Mouse (Mus musculus): ENCODE measurements at regions not wholly inside any gene's neighbourhood (a gene's known extent, or its start where the extent isn't known, plus 50 kb on each side); places are given as distances from the start of the nearest gene placed in this dataset.

DNA sequence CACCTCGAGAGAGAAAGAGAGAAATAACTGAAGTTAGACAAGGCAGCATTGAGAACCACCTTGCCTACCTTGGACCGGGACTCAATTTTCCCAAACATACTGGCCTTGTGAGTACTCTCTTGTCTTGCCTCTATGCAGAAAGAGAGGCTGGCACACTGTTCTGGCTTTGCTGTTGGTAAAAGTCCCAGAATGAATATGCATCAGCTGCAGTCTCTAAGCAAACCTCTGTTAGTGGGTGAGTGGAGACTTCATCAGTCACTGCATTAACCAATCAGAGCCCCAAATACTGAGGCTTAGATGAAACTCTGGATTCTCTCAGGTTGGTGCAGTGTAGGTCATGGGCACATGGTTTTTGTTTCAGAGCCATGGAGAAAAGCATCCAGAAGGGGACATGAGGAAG, 378.8 kb upstream of the Frg1 start:
- no peaks in the 10 kb centered on the region for H3K36me3 ChIP-seq (ENCODE audit: insufficient read depth, low read length)
- H3K9me3 ChIP-seq (ENCODE audit: low read length): no peaks in the 10 kb centered on the region
- no peaks in the 10 kb centered on the region for H3K27me3 ChIP-seq (ENCODE audit: insufficient read depth, low read length)
- DNase-seq (ENCODE audit: low spot score) (no peak), ATAC-seq (peak; percentile 53; the same call in 1 of the 2 replicates)
- no peaks in the 10 kb centered on the region for H3K4me1 ChIP-seq (ENCODE audit: insufficient read depth, low read length)
- whole genome bisulfite sequencing: 69% methylated on average over 2 of the region's 2 CpGs
- H3K4me3 ChIP-seq (ENCODE audit: low read length): no peak overlapping the region
- no peak overlapping the region for H3K9ac ChIP-seq (replicated peaks; ENCODE audit: low read length)
- no peak overlapping the region for H3K4me2 ChIP-seq (ENCODE audit: low read depth, low read length)
- H3K27ac ChIP-seq: no peak overlapping the region
- TF ChIP-seq CTCF (IDR thresholded peaks at IDR 0.05; ENCODE audit: low read depth): no peak

GRCm38 (mm10) chr8:41786952-41787861, 370.3 kb upstream of the Frg1 start:
- Histone ChIP-seq H3K27me3 (ENCODE audit: insufficient read depth, low read length) (no peaks in the 10 kb centered on the region), H3K4me2 (ENCODE audit: low read depth, low read length) (no peak overlapping the region), H3K4me3 (ENCODE audit: low read length) (no peak overlapping the region), H3K9me3 (ENCODE audit: low read length) (no peaks in the 10 kb centered on the region), H3K27ac (no peak overlapping the region), H3K36me3 (ENCODE audit: insufficient read depth, low read length) (no peaks in the 10 kb centered on the region), H3K9ac (replicated peaks; ENCODE audit: low read length) (no peak overlapping the region), H3K4me1 (ENCODE audit: insufficient read depth, low read length) (no peaks in the 10 kb centered on the region)
- 52% methylated on average over 9 of the region's 9 CpGs for WGBS
- DNase-seq (ENCODE audit: low spot score): no peak
- no peak for ATAC-seq
- TF ChIP-seq CTCF (IDR thresholded peaks at IDR 0.05; ENCODE audit: low read depth): no peak

- Histone ChIP-seq H3K4me3 (ENCODE audit: low read length) (no peak overlapping the region), H3K36me3 (ENCODE audit: insufficient read depth, low read length) (no peaks in the 10 kb centered on the region), H3K27ac (no peak overlapping the region), H3K4me2 (ENCODE audit: low read depth, low read length) (no peak overlapping the region), H3K27me3 (ENCODE audit: insufficient read depth, low read length) (no peaks in the 10 kb centered on the region), H3K9me3 (ENCODE audit: low read length) (no peaks in the 10 kb centered on the region), H3K4me1 (ENCODE audit: insufficient read depth, low read length) (no peaks in the 10 kb centered on the region), H3K9ac (replicated peaks; ENCODE audit: low read length) (no peak overlapping the region)
- no peak for TF ChIP-seq CTCF (IDR thresholded peaks at IDR 0.05; ENCODE audit: low read depth)
- WGBS: 68% methylated on average over 2 of the region's 2 CpGs
- DNase-seq (ENCODE audit: low spot score) (no peak), ATAC-seq (no peak)
Observed at GRCm38 (mm10) chr8:41785977-41786376, 369.1 kb upstream of the Frg1 start.

DNA sequence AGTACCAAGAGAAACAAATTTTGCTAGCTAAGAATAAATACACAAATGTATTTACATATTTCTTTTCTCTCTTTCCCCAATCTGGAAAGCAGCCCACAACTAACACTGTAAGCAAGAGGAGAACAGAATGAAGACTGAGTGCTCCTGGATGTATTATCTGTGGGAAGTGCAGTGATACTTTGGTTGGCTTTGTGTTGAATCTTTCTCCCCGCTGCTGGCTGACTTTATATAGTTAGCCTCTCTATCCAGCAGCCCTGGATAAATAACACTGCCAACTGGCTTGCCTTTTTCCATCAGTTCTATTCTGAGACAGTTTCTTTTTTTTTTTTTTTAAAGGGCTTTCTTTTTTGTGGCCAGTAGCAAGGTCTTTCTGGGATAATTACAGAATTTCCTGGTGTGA, 366.0 kb upstream of the Frg1 start:
- H3K4me2 ChIP-seq (ENCODE audit: low read depth, low read length): no peak overlapping the region
- H3K9ac ChIP-seq (replicated peaks; ENCODE audit: low read length): no peak overlapping the region
- TF ChIP-seq CTCF (IDR thresholded peaks at IDR 0.05; ENCODE audit: low read depth): no peak
- no peak overlapping the region for H3K4me3 ChIP-seq (ENCODE audit: low read length)
- H3K27me3 ChIP-seq (ENCODE audit: insufficient read depth, low read length): no peaks in the 10 kb centered on the region
- H3K27ac ChIP-seq: no peak overlapping the region
- ATAC-seq (no peak), DNase-seq (ENCODE audit: low spot score) (peak; percentile 6)
- H3K4me1 ChIP-seq (ENCODE audit: insufficient read depth, low read length): no peaks in the 10 kb centered on the region
- 58% methylated on average over 1 of the region's 1 CpGs for WGBS
- no peaks in the 10 kb centered on the region for H3K36me3 ChIP-seq (ENCODE audit: insufficient read depth, low read length)
- no peaks in the 10 kb centered on the region for H3K9me3 ChIP-seq (ENCODE audit: low read length)

DNA sequence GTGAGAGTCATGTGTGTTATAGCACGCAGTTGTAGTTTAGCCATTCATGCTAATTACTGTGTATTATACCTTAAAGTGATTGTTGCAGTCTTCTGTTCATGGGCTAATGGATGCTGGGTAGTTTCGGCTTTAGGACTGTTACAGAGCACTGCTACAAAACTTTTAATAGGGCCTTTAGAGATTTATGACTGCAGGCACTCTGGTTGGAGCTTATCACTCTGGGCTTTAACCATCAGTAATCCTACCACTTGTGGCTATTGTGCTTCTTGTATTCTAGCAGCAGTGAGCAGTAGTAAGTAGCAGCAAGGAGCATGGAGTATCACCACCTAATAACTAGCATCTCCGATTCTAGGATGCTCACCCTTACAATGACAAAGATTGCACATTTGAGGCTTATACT, 362.6 kb upstream of the Frg1 start:
- 88% methylated on average over 3 of the region's 3 CpGs for WGBS
- H3K27me3 ChIP-seq (ENCODE audit: insufficient read depth, low read length): no peaks in the 10 kb centered on the region
- TF ChIP-seq CTCF (IDR thresholded peaks at IDR 0.05; ENCODE audit: low read depth): no peak
- ATAC-seq (no peak), DNase-seq (ENCODE audit: low spot score) (no peak)
- no peak overlapping the region for H3K27ac ChIP-seq
- H3K4me2 ChIP-seq (ENCODE audit: low read depth, low read length): no peak overlapping the region
- H3K9ac ChIP-seq (replicated peaks; ENCODE audit: low read length): no peak overlapping the region
- H3K4me1 ChIP-seq (ENCODE audit: insufficient read depth, low read length): no peaks in the 10 kb centered on the region
- H3K9me3 ChIP-seq (ENCODE audit: low read length): no peaks in the 10 kb centered on the region
- H3K36me3 ChIP-seq (ENCODE audit: insufficient read depth, low read length): no peaks in the 10 kb centered on the region
- H3K4me3 ChIP-seq (ENCODE audit: low read length): no peak overlapping the region

DNA sequence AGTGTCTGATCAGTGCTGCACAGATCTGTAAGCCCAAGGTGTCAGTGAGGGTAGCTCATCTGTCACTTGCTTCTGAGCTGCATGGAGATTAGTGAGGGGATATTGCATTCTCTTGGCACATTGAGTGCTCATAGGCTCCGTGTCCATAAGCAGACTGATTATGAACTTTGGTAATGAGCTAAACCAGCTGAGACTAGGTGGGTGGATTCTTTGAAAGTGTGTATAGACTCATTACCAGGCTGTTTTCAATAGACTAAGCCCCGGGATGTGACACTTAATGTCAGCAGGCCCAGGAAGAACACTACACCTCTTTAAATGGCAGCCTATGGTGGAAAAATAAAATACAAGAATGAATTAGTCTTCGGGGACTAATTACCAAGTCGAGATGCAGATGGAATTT, 354.9 kb upstream of the Frg1 start:
- no peak overlapping the region for H3K9ac ChIP-seq (replicated peaks; ENCODE audit: low read length)
- H3K36me3 ChIP-seq (ENCODE audit: insufficient read depth, low read length): no peaks in the 10 kb centered on the region
- H3K4me3 ChIP-seq (ENCODE audit: low read length): no peak overlapping the region
- no peak for DNase-seq (ENCODE audit: low spot score)
- no peak for ATAC-seq
- no peaks in the 10 kb centered on the region for H3K9me3 ChIP-seq (ENCODE audit: low read length)
- WGBS: 67% methylated on average over 4 of the region's 4 CpGs
- H3K27ac ChIP-seq: no peak overlapping the region
- TF ChIP-seq CTCF (IDR thresholded peaks at IDR 0.05; ENCODE audit: low read depth): no peak
- H3K4me1 ChIP-seq (ENCODE audit: insufficient read depth, low read length): no peaks in the 10 kb centered on the region
- H3K4me2 ChIP-seq (ENCODE audit: low read depth, low read length): no peak overlapping the region
- H3K27me3 ChIP-seq (ENCODE audit: insufficient read depth, low read length): no peaks in the 10 kb centered on the region

- no peak for TF ChIP-seq CTCF (IDR thresholded peaks at IDR 0.05; ENCODE audit: low read depth)
- no peak for ATAC-seq
Observed at GRCm38 (mm10) chr8:41753481-41753880, 336.6 kb upstream of the Frg1 start.

More at GRCm38 (mm10) chr8:41753481-41753880, 336.6 kb upstream of the Frg1 start:
- no peak overlapping the region for H3K4me2 ChIP-seq (ENCODE audit: low read depth, low read length)
- DNase-seq (ENCODE audit: low spot score): no peak
- no peak overlapping the region for H3K27ac ChIP-seq
- H3K27me3 ChIP-seq (ENCODE audit: insufficient read depth, low read length): no peaks in the 10 kb centered on the region
- 80% methylated on average over 1 of the region's 1 CpGs for WGBS
- no peaks in the 10 kb centered on the region for H3K36me3 ChIP-seq (ENCODE audit: insufficient read depth, low read length)
- H3K4me3 ChIP-seq (ENCODE audit: low read length): no peak overlapping the region
- no peak overlapping the region for H3K9ac ChIP-seq (replicated peaks; ENCODE audit: low read length)
- H3K9me3 ChIP-seq (ENCODE audit: low read length): no peaks in the 10 kb centered on the region
- no peaks in the 10 kb centered on the region for H3K4me1 ChIP-seq (ENCODE audit: insufficient read depth, low read length)

Data from hindbrain, postnatal 0 days (tissue).